Mouse (Mus musculus): ENCODE data around the gene Adamtsl3.

DNA sequence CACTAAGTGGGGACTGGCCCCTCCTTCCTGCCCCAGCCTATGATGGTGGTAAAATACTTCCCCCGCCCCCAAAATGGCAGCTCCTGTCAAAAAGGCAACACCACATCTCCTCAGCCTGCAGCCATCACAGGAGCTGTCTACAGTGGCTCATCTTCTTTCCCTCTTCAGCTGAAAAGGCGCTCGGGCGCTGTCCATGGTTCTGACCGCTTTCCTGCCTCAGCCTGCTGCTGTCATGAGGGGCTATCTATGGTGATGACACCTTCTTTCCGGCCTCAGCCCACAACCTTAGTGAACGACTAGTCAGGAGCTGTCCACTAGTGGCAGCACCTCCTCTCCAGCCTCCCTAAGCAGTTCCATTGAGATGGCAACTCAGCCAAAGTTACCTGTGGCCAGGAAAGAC lies 289.8 kb downstream of the Adamtsl3 start:
- no peak for TF ChIP-seq CTCF (IDR thresholded peaks at IDR 0.05; ENCODE audit: control insufficient read depth, insufficient read depth, insufficient replicate concordance, low read depth, low read length)
- TF ChIP-seq POLR2A (IDR thresholded peaks at IDR 0.05; ENCODE audit: control insufficient read depth, low read depth, low read length): no peak

Measured in testis, adult 2 months (tissue).